Mouse (Mus musculus) hindbrain, postnatal 0 days (tissue): Measurements from ENCODE around the gene Gng12. TPM values are rescaled to one million over a fixed set of nuclear protein-coding genes. Genes with fewer than 3 reads are reported as not detected.
"Not testable (repeated sequence)": the region's sequence is repeated elsewhere in the genome, so short reads cannot be mapped to it uniquely, and the experiment has no call there.

Experiments used
- ATAC-seq: fragments of 200-750 bp; cut with Nextera tagmentation; 2 replicates; pipeline ENCODE4 v1.8.0; 2017; ENCODE audit warnings: mild to moderate bottlenecking, moderate TSS enrichment, moderate library complexity
- DNase-seq: peaks from one replicate; pipeline ENCODE4 v3.0.0-alpha.2; 2015; ENCODE audit warnings: low spot score
- H3K27ac ChIP-seq: fragments of 300-500 bp; sonication (generic); 2 replicates; pipeline ENCODE4 v1.5.1; 2014; ENCODE audit warnings: mild to moderate bottlenecking
- H3K27me3 ChIP-seq: fragments of 300-500 bp; sonication (generic); 2 replicates; pipeline ENCODE4 v1.6.1; 2014; ENCODE audit warnings: low read length, mixed read lengths; ENCODE audit not compliant: insufficient read depth
- H3K36me3 ChIP-seq: fragments of 300-500 bp; sonication (generic); 2 replicates; pipeline ENCODE4 v1.6.1; 2014; ENCODE audit warnings: low read length, mixed read lengths; ENCODE audit not compliant: insufficient read depth
- H3K4me1 ChIP-seq: fragments of 300-500 bp; sonication (generic); 2 replicates; pipeline ENCODE4 v1.6.1; 2014; ENCODE audit warnings: antibody characterized with exemption, low read length, mixed read lengths; ENCODE audit not compliant: insufficient read depth
- H3K4me2 ChIP-seq: fragments of 300-500 bp; sonication (generic); 2 replicates; pipeline ENCODE4 v1.6.1; 2014; ENCODE audit warnings: low read depth, mild to moderate bottlenecking, low read length, moderate library complexity, mixed read lengths
- H3K4me3 ChIP-seq: fragments of 300-500 bp; sonication (generic); 2 replicates; pipeline ENCODE4 v1.5.1; 2014; ENCODE audit warnings: low read length
- H3K9ac ChIP-seq: fragments of 300-500 bp; sonication (generic); replicated peaks from 2 replicates; pipeline ENCODE4 v1.6.1; 2014; ENCODE audit warnings: mild to moderate bottlenecking, low read length, moderate library complexity, mixed read lengths
- H3K9me3 ChIP-seq: fragments of 300-500 bp; sonication (generic); 2 replicates; pipeline ENCODE4 v1.6.1; 2016; ENCODE audit warnings: low read length, mixed read lengths
- CTCF ChIP-seq: IDR thresholded peaks from 2 replicates; pipeline ENCODE4 v1.5.1; 2016; ENCODE audit warnings: antibody characterized with exemption, control low read depth, low read depth
- WGBS: fragments of 180-500 bp; shearing (Covaris S2); extraction: QIAGEN DNeasy Blood & Tissue Kit; methylation state at CpG from one replicate; pipeline ENCODE4 v1.1.7; 2014; 5-methylcytosine and 5-hydroxymethylcytosine counted together
- polyA plus RNA-seq: library from polyadenylated mRNA; unstranded; fragments of >200 nt; fragmentation: Nextera tagmentation; extraction: Ambion mirVana; gene quantifications from 2 replicates; pipeline ENCODE4 v1.2.1, GENCODE M21; 2015
- total RNA-seq: library from RNA; depleted of rRNA; stranded (reverse); fragments of >200 nt; gene quantifications from 2 replicates; pipeline ENCODE4 v1.2.3, GENCODE M21; 2014

The Gng12 gene
- total and polyA plus RNA-seq, 2 experiments from 2014 or later: 43.5 to 91.4 TPM

DNA sequence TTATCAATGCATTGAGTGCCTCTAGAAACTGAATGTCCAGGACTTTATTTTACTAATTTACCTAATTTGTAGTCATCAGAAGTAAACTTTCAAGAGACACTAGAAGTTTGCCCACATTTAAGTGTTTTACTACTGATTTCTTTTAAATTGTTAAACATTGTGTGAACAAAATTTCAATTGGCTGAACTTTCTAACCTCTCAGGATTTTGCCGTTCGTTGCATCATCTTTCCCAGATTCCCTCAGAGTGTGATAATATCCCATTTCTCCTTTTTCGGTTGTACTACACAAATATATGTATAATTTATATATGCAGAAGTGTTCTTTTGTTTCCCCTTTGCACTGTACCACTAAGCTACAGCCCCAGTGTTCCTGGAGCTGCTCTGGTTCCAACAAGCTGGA is 133.8 kb downstream of the Gng12 start:
- no peak for TF ChIP-seq CTCF
- H3K9ac ChIP-seq: no peak overlapping the region
- H3K4me3 ChIP-seq: no peak overlapping the region
- H3K27ac ChIP-seq: no peak overlapping the region
- DNase-seq: no peak
- no peaks in the 10 kb centered on the region for H3K4me1 ChIP-seq
- no peaks in the 10 kb centered on the region for H3K27me3 ChIP-seq
- no peak for ATAC-seq
- H3K9me3 ChIP-seq: no peaks in the 10 kb centered on the region
- H3K4me2 ChIP-seq: no peak overlapping the region
- WGBS: 15% methylated on average over 3 of the region's 3 CpGs
- no peaks in the 10 kb centered on the region for H3K36me3 ChIP-seq

DNA sequence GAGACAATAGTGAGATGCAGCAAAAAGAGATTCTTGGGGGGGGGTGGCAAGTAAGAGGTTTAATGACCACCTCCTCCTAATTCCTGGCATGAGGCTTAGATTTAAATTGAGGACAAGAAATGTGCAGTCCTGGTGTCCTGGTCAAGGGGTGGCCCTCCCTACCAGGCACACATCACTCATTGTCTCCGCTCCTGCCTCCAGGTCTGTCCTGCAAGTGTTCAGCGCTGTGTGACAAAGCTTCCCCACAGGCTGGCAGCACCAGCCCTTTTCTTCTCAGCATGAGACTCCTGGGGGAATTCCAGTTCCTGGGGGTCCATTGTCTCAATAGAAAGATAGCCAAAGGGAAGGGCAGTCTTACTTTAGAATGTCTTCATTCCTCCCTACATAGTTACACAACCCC is 134.2 kb downstream of the Gng12 start:
- no peak overlapping the region for H3K4me3 ChIP-seq
- 12% methylated on average over 2 of the region's 2 CpGs for WGBS
- H3K27me3 ChIP-seq: no peaks in the 10 kb centered on the region
- DNase-seq (no peak), ATAC-seq (no peak)
- no peaks in the 10 kb centered on the region for H3K36me3 ChIP-seq
- no peak overlapping the region for H3K4me2 ChIP-seq
- no peak for TF ChIP-seq CTCF
- H3K9ac ChIP-seq: no peak overlapping the region
- peaks cover 2% of the 10 kb centered on the region; the same call in 1 of the 2 replicates for H3K4me1 ChIP-seq
- no peak overlapping the region for H3K27ac ChIP-seq
- no peaks in the 10 kb centered on the region for H3K9me3 ChIP-seq

DNA sequence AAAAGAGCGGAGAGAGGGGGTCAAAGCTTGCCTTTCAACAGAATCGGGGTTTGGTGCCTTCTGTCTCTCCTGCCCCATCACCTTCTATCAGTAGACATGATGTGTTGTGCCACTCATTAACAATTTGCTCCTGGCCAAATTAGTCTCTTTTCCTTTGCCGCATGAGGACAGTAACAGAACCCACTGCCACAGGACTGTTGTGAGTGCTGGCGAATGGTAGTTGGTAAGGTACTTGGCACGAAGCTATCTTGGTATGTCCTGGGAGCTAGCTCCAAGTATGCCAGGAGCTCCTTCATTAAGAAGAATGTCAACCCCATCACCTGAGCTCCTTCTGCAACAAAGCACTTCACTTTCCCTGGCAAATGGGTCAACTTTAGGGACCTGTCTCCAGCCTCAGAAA is 134.6 kb downstream of the Gng12 start:
- DNase-seq: no peak
- no peak overlapping the region for H3K27ac ChIP-seq
- 34% methylated on average over 5 of the region's 5 CpGs for WGBS

DNA sequence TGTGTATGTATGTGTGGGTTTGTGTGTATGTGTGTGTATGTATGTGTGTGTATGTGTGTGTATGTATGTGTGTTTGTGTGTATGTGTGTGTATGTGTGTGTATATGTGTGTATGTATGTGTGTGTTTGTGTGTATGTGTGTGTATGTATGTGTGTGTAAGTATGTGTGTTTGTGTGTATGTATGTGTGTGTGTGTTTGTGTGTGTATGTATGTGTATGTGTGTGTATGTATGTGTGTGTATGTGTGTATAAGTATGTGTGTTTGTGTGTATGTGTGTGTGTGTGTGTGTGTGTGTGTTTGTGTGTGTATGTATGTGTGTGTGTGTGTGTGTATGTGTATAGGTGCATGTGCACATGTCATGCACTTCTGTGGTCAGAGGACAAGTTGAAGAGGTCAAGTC is 136.4 kb downstream of the Gng12 start:
- H3K4me1 ChIP-seq, H3K4me3 ChIP-seq, H3K36me3 ChIP-seq, H3K9ac ChIP-seq, H3K9me3 ChIP-seq, ATAC-seq, H3K27ac ChIP-seq, H3K4me2 ChIP-seq, DNase-seq, H3K27me3 ChIP-seq: not testable (repeated sequence)

More for the DNA sequence above, 134.6 kb downstream of the Gng12 start:
- Histone ChIP-seq H3K9ac (no peak overlapping the region), H3K4me1 (peaks cover 6% of the 10 kb centered on the region; the same call in 1 of the 2 replicates), H3K36me3 (no peaks in the 10 kb centered on the region), H3K27me3 (no peaks in the 10 kb centered on the region), H3K4me3 (no peak overlapping the region), H3K9me3 (no peaks in the 10 kb centered on the region), H3K4me2 (no peak overlapping the region)
- no peak for ATAC-seq
- no peak for TF ChIP-seq CTCF

DNA sequence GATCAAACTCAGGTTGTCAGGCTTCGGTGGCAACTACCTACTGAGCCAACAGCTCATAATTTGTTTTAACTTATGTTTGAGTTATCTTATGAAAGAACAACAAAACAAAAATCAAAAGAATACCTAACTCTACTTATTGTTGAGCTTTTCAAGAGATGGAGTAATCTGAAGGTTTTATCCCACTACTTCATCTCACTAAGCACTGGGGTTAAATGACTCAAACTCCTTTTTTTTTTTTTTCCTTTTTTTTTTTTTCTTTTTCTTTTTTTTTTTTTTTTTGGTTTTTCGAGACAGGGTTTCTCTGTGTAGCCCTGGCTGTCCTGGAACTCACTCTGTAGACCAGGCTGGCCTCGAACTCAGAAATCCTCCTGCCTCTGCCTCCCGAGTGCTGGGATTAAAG is 136.8 kb downstream of the Gng12 start:
- not testable (repeated sequence) for H3K36me3 ChIP-seq, H3K9me3 ChIP-seq, ATAC-seq, H3K4me2 ChIP-seq, H3K27ac ChIP-seq, H3K27me3 ChIP-seq, H3K4me1 ChIP-seq, DNase-seq, H3K4me3 ChIP-seq, H3K9ac ChIP-seq
- WGBS: 83% methylated on average over 4 of the region's 4 CpGs

DNA sequence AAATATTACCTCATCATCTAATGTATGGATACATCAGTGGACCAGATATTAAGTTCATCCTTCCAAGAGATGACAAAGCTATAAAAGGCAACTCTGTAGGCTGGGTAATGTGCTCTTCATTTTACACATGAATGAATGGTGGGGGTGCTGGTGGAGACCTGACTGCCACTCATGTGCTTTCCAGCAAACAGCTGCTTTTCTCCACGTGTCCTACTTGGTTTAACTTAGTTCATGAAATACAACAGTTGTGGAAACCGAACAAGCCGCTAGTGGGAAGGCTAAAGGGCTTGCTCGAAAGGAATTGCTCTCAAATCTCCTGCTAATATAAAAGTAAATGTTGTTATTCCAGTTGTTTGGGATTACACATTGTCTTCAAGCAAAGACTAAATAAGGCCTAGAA is 137.4 kb downstream of the Gng12 start:
- TF ChIP-seq CTCF: no peak
- ATAC-seq: no peak
- WGBS: 75% methylated on average over 4 of the region's 4 CpGs
- Histone ChIP-seq H3K9me3 (no peaks in the 10 kb centered on the region), H3K27me3 (no peaks in the 10 kb centered on the region), H3K36me3 (no peaks in the 10 kb centered on the region), H3K9ac (no peak overlapping the region), H3K4me2 (no peak overlapping the region), H3K27ac (no peak overlapping the region), H3K4me3 (no peak overlapping the region), H3K4me1 (peaks cover 9% of the 10 kb centered on the region; the same call in 1 of the 2 replicates)
- DNase-seq: no peak

DNA sequence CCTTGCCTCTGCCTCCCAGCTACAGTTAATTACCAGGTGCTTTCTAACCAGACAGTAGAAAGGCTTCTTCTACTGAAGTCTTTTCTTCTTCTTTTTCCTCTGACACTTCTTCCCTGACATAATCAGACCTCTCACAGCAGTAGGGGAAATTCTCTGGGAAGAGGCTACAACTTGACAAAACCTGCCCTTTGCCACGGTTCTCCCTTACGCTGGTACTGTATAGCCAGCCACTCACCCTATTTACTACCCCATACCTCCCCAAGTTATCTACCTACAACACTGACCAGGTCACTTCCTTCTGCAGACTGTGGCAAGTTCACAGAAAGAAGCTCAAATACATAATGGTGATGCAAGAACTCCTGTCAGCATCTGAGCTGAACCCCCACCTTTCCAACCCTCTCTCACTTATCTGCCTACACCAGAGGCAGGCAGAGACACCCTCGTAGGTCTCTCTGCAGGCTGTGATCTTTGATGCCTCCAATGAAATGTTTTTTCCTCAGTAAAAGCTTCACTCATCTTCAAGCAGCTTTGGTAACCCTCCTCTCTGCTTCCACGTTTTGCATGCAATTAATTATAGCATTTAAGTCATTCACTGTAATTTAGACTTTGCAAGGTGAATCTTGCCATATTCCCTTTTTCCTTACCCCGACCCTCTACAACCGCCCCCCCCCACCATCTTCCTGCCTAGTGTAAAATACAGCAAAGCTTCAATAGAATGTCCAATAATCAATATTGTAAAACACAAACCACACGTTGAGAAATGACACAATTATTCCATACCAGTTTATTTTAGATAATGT is 138.3 kb downstream of the Gng12 start:
- no peaks in the 10 kb centered on the region for H3K36me3 ChIP-seq
- no peaks in the 10 kb centered on the region for H3K9me3 ChIP-seq
- 0 out of 2 replicates have a peak overlapping the region, but pooled peaks have one; percentile 17 for H3K9ac ChIP-seq
- TF ChIP-seq CTCF: no peak
- DNase-seq (no peak), ATAC-seq (no peak)
- no peaks in the 10 kb centered on the region for H3K27me3 ChIP-seq
- H3K4me3 ChIP-seq: no peak overlapping the region; the same call in 1 of the 2 replicates
- peaks cover 9% of the 10 kb centered on the region; the same call in 1 of the 2 replicates for H3K4me1 ChIP-seq
- H3K4me2 ChIP-seq: peak overlapping the region; percentile 37
- 65% methylated on average over 7 of the region's 7 CpGs for WGBS
- H3K27ac ChIP-seq: no peak overlapping the region
